Mouse (Mus musculus) heart, embryonic 14.5 days (tissue): ENCODE measurements around the gene Kif16b. TPM values are rescaled to one million over a fixed set of nuclear protein-coding genes. Genes with fewer than 3 reads are reported as not detected.

Experiments
- ATAC-seq: fragments of 200-750 bp; cut with Nextera tagmentation; 2 replicates; pipeline ENCODE4 v1.8.0; 2017; ENCODE audit warnings: low read depth, moderate TSS enrichment; ENCODE audit not compliant: insufficient number of reproducible peaks, insufficient read depth, low FRiP score
- H3K27ac ChIP-seq, 2 experiments: fragments of 200-500 bp in 1 of 2; fragments of 300-500 bp in 1 of 2; sonication (generic) in 1 of 2; replicated peaks in 1 of 2; 2 replicates each; pipeline ENCODE4 v1.5.1; 2012 to 2014; ENCODE audit warnings: low read depth in 2 of 2, low read length in 2 of 2, control low read depth in 1 of 2, mild to moderate bottlenecking in 1 of 2, mixed read lengths in 1 of 2; ENCODE audit not compliant: control insufficient read depth in 1 of 2, insufficient read depth in 1 of 2
- H3K27me3 ChIP-seq: fragments of 300-500 bp; sonication (generic); 2 replicates; pipeline ENCODE4 v1.6.1; 2014; ENCODE audit warnings: mild to moderate bottlenecking, low read length, control low read depth; ENCODE audit not compliant: control insufficient read depth, insufficient read depth
- H3K36me3 ChIP-seq: fragments of 300-500 bp; sonication (generic); 2 replicates; pipeline ENCODE4 v1.6.1; 2014; ENCODE audit warnings: mild to moderate bottlenecking, control low read depth, low read length, mixed read lengths; ENCODE audit not compliant: control insufficient read depth, insufficient read depth
- H3K4me1 ChIP-seq, 2 experiments: fragments of 200-500 bp in 1 of 2; fragments of 300-500 bp in 1 of 2; sonication (generic) in 1 of 2; 2 replicates each; pipeline ENCODE4 v1.6.1; 2012 to 2014; ENCODE audit warnings: low read length in 2 of 2, control low read depth in 1 of 2, mixed read lengths in 1 of 2; ENCODE audit not compliant: control insufficient read depth in 2 of 2, insufficient read depth in 2 of 2
- H3K4me2 ChIP-seq: fragments of 300-500 bp; sonication (generic); 2 replicates; pipeline ENCODE4 v1.6.1; 2014; ENCODE audit warnings: mild to moderate bottlenecking, low read length
- H3K4me3 ChIP-seq, 2 experiments: fragments of 200-500 bp in 1 of 2; fragments of 300-500 bp in 1 of 2; sonication (generic) in 1 of 2; 2 replicates each; pipeline ENCODE4 v1.5.1; 2012 to 2014; ENCODE audit warnings: low read length in 2 of 2, mild to moderate bottlenecking in 2 of 2, control low read depth in 1 of 2, low read depth in 1 of 2, moderate library complexity in 1 of 2; ENCODE audit not compliant: control insufficient read depth in 1 of 2, insufficient read depth in 1 of 2
- H3K9ac ChIP-seq: fragments of 300-500 bp; sonication (generic); 2 replicates; pipeline ENCODE4 v1.6.1; 2014; ENCODE audit warnings: mild to moderate bottlenecking, low read length
- H3K9me3 ChIP-seq: fragments of 300-500 bp; sonication (generic); 2 replicates; pipeline ENCODE4 v1.6.1; 2016; ENCODE audit warnings: low read length, control low read depth; ENCODE audit not compliant: control insufficient read depth
- WGBS: fragments of 180-500 bp; shearing (Covaris S2); extraction: QIAGEN DNeasy Blood & Tissue Kit; methylation state at CpG from one replicate; pipeline ENCODE4 v1.1.7; 2014; 5-methylcytosine and 5-hydroxymethylcytosine counted together
- polyA plus RNA-seq: library from polyadenylated mRNA; unstranded; fragments of >200 nt; fragmentation: Nextera tagmentation; extraction: Ambion mirVana; gene quantifications from 2 replicates; pipeline ENCODE4 v1.2.1, GENCODE M21; 2014

Kif16b gene
- polyA plus RNA-seq, 1 experiment from 2014 or later: 10.4 TPM

DNA sequence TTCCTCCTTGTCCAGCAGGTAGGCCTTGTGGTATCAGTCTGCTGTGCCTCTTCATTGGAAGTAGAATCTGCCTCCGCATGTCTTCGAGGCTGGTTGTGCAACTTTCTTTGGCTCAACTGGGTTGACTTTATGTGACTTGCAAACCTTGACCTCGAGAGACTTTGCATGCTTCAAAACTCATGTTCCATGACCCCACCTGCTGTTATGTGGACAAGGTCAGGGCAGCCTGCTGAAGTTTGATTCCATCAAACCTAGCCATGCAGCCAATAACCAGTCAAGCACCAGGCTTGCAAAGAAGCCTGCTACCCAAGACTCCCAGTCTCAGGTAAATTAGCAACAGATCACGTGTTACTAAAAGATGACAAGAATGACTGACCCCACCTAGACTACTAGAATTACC, 5.7 kb upstream of the Kif16b start:
- Histone ChIP-seq H3K27ac (no peak overlapping the region), H3K4me3 (no peak overlapping the region), H3K36me3 (no peaks in the 10 kb centered on the region), H3K4me2 (no peak overlapping the region), H3K4me1 (peaks cover 3 to 7% of the 10 kb centered on the region in 2 experiments; a peak in 1 of 4 replicates), H3K27me3 (no peaks in the 10 kb centered on the region), H3K9ac (no peak overlapping the region), H3K9me3 (no peaks in the 10 kb centered on the region)
- no peak for ATAC-seq
- WGBS: 83% methylated on average over 4 of the region's 4 CpGs

DNA sequence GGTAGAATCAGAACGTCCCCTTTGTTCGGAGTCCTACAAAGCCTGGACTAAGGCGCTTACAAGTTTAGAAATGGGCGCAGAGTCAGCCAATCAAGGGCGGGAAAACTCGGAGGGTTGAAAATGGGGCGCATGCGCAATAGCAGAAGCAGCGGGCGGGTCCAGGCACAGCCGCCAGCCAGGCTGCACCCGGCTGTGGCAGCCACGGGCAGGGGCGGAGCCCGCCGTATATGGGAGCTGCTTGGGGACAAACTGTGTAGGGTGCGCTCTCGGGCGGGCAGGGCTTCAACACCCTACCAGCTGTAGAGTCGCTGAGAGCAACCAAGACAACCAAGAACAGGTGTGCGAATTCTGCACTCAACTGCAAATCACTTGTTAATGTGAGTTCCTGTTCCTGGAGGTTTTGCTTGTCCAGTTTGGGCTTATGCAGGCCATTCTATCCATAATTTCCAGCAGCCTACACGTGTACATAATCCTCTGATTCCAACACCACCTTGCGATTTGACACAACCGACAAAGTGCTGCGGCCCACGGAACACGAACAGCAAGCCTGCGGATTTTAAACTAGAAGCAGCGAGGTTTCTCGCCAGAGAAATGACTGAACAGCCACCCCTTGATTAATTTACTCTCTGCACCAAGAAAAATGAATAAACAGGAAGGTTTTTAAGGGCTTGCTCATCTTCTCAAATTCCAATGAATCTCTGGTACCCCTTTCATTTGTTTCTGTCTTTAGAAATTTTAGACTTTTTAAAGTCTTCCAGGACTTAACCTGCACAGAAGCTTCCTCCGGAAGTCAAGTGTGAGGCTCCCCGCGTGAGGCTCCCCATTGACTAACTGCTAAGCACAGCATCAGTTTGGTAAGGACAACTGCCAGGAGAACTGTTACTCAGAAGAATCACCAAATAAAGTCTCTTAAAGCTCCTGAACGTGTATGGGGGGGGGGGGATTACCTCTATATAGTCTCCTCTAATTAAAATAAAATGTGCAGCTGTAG, 1.9 kb upstream of the Kif16b start:
- Histone ChIP-seq H3K9ac (peak overlapping the region; percentile 72), H3K4me3 (peak overlapping the region; percentile 45 to 61), H3K36me3 (no peaks in the 10 kb centered on the region), H3K9me3 (no peaks in the 10 kb centered on the region), H3K4me1 (peaks cover 5 to 15% of the 10 kb centered on the region in 2 experiments; a peak in 3 of 4 replicates), H3K4me2 (peak overlapping the region; percentile 89), H3K27me3 (no peaks in the 10 kb centered on the region), H3K27ac (peak overlapping the region; percentile 58 to 73)
- WGBS: 5% methylated on average over 34 of the region's 34 CpGs
- ATAC-seq: peak; percentile 93

DNA sequence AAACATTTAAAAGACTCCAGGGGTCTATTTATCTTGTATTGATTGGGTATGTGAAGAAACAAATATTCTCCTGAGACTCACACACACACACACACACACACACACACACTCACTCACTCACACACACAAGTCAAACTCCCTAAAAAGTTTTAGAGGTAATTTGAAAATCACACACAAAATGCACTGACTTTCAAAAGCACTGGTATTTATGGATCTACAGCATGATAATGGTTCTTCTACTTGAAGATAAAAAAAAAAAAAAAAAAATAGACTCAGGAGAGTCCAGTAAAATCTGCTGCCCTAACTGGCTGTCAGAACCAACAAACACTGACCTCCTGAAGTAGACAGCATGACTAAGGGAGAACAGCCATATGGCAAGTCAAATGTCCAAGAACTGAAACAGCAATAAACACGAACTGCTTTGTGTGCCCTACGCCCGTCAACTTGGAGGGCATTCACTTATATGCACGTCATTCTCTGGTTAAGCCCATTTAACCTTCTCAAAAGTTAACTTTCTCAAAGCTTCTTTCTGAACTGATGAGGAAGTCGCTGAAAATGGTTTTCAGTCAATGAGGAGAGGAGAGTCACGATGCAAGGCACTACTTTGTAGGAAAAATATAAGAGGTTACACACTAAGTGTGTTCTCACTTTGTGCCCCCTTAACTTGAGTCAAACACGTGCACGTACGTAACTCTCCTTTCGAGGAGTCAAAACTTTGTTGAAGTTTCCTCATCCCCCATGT, 1.0 kb downstream of the Kif16b start:
- H3K27me3 ChIP-seq: no peaks in the 10 kb centered on the region
- H3K27ac ChIP-seq: peak overlapping the region in 1 of 2 experiments; percentile 68; a peak in 2 of 4 replicates
- peak overlapping the region; percentile 82 for H3K9ac ChIP-seq
- ATAC-seq: no peak
- H3K4me3 ChIP-seq: peak overlapping the region; percentile 72 to 76; a peak in 3 of 4 replicates
- H3K4me2 ChIP-seq: peak overlapping the region; percentile 86
- H3K4me1 ChIP-seq: peaks cover 5 to 15% of the 10 kb centered on the region in 2 experiments; a peak in 3 of 4 replicates
- no peaks in the 10 kb centered on the region for H3K36me3 ChIP-seq
- H3K9me3 ChIP-seq: no peaks in the 10 kb centered on the region
- 47% methylated on average over 10 of the region's 10 CpGs for WGBS

DNA sequence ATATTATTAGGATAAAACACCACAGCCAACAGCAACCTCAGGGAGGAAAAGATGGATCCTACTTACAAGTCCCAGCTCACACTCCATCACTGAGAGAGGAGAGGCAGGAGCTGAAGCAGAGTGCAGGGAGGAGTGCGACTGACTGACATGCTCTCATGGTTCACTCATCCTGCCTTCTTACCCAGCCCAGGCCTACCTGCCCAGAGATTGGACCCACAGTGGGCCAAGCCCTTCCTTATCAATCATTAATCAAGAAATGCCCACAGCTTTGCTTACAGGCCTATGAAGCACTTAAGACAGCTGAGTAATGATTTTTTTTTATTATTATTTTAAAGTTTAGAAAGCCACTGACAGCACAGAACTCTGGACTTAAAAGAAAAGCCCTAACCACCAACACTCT, 7.6 kb downstream of the Kif16b start:
- Histone ChIP-seq H3K36me3 (no peaks in the 10 kb centered on the region), H3K4me1 (no peaks in the 10 kb centered on the region; a peak in 1 of 4 replicates), H3K9me3 (no peaks in the 10 kb centered on the region), H3K9ac (no peak overlapping the region), H3K4me2 (no peak overlapping the region), H3K27ac (no peak overlapping the region), H3K27me3 (no peaks in the 10 kb centered on the region), H3K4me3 (no peak overlapping the region)
- 80% methylated on average over 1 of the region's 1 CpGs for WGBS
- ATAC-seq: no peak

DNA sequence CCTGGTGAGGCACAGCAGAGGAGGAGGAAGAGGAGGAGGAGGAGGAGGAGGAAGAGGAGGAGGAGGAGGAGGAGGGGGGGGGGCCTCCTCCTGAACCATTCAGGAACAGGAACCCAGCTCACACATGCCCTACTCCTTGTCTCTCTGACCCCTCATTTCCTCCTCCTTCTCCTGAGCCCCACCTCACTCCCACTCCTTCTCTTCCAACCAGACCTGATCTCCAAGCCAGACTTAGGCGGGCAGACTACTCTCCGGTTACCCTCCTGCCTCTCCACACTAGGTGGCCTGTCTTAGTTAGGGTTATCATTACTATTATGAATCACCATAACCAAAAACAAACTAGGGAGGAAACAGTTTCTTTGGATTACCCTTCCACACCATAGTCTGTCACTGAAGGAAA, 10.0 kb downstream of the Kif16b start:
- H3K4me3 ChIP-seq: no peak overlapping the region
- H3K9me3 ChIP-seq: no peaks in the 10 kb centered on the region
- H3K27ac ChIP-seq: no peak overlapping the region
- H3K4me1 ChIP-seq: no peaks in the 10 kb centered on the region; a peak in 1 of 4 replicates
- ATAC-seq: no peak
- WGBS: 63% methylated on average over 2 of the region's 2 CpGs
- no peak overlapping the region for H3K4me2 ChIP-seq
- H3K36me3 ChIP-seq: no peaks in the 10 kb centered on the region
- H3K9ac ChIP-seq: no peak overlapping the region
- no peaks in the 10 kb centered on the region for H3K27me3 ChIP-seq

DNA sequence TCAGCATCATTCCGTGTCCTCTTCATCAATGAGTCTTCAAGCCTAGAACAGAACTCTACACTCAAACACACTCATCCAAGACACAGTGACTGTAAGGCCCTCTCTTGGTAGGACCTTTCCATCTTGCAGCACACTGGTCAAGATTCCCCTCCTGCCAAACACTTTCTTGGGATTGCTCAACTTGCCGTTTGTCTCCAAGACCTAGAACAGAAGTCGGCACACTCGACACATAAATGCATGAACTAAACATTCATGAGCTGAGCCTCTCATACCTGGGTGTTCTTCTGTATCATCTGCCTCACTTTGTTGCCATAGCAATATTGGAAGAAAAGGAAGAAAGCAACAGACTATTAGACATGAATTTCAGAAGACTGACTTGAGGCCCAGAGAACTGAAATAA, 16.9 kb downstream of the Kif16b start:
- WGBS: 96% methylated on average over 4 of the region's 4 CpGs
- Histone ChIP-seq H3K27ac (no peak overlapping the region), H3K4me2 (no peak overlapping the region), H3K4me3 (no peak overlapping the region), H3K9me3 (no peaks in the 10 kb centered on the region), H3K27me3 (no peaks in the 10 kb centered on the region), H3K4me1 (peaks cover 9 to 33% of the 10 kb centered on the region in 2 experiments), H3K36me3 (no peaks in the 10 kb centered on the region), H3K9ac (no peak overlapping the region)
- ATAC-seq: no peak

DNA sequence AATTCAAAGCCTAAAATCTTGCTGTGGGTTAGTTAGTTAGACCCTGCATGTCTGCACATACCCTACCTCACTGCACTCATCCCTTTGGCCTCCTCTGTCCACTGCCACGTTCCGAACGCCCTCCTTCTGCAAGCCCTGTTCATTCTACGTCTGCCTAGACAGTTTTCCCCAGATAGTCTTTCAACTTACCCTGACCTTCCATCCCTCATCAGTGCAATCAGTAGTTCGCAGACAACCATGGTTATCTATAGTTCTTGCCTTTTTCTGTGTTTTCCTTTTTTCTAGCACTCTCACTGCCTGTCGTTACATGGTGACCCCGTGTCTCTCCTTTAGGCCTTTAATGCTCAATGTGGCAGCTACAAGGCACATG, 17.7 kb downstream of the Kif16b start:
- Histone ChIP-seq H3K27me3 (no peaks in the 10 kb centered on the region), H3K36me3 (no peaks in the 10 kb centered on the region), H3K9me3 (no peaks in the 10 kb centered on the region), H3K4me2 (no peak overlapping the region), H3K27ac (no peak overlapping the region), H3K9ac (no peak overlapping the region), H3K4me1 (peaks cover 12 to 36% of the 10 kb centered on the region in 2 experiments), H3K4me3 (no peak overlapping the region)
- WGBS: 62% methylated on average over 7 of the region's 7 CpGs
- ATAC-seq: no peak
